Mouse (Mus musculus) stomach, embryonic 14.5 days (tissue): ENCODE measurements around the gene Prdx4. TPM values are rescaled to one million over a fixed set of nuclear protein-coding genes. Genes with fewer than 3 reads are reported as not detected.

Experiments used
- ATAC-seq: fragments of 200-750 bp; cut with Nextera tagmentation; 2 replicates; pipeline ENCODE4 v1.8.0; 2017; ENCODE audit warnings: low read depth, moderate TSS enrichment; ENCODE audit not compliant: insufficient number of reproducible peaks, insufficient read depth, low FRiP score
- H3K27ac ChIP-seq: fragments of 300-500 bp; sonication (generic); 2 replicates; pipeline ENCODE4 v1.5.1; 2014; ENCODE audit warnings: mild to moderate bottlenecking, low read length, moderate library complexity, mixed read lengths
- H3K27me3 ChIP-seq: fragments of 300-500 bp; sonication (generic); 2 replicates; pipeline ENCODE4 v1.6.1; 2014; ENCODE audit warnings: low read length, control low read depth, mixed read lengths; ENCODE audit not compliant: control insufficient read depth, insufficient read depth
- H3K36me3 ChIP-seq: fragments of 300-500 bp; sonication (generic); 2 replicates; pipeline ENCODE4 v1.6.1; 2014; ENCODE audit warnings: mild to moderate bottlenecking, control low read depth, low read length, moderate library complexity, mixed read lengths; ENCODE audit not compliant: control insufficient read depth, insufficient read depth
- H3K4me1 ChIP-seq: fragments of 300-500 bp; sonication (generic); 2 replicates; pipeline ENCODE4 v1.6.1; 2014; ENCODE audit warnings: low read length, control low read depth, mixed read lengths; ENCODE audit not compliant: control insufficient read depth, insufficient read depth
- H3K4me2 ChIP-seq: fragments of 300-500 bp; sonication (generic); replicated peaks from 2 replicates; pipeline ENCODE4 v1.6.1; 2014; ENCODE audit warnings: low read depth, low read length, control low read depth
- H3K4me3 ChIP-seq: fragments of 300-500 bp; sonication (generic); 2 replicates; pipeline ENCODE4 v1.5.1; 2014; ENCODE audit warnings: low read depth, low read length, control low read depth
- H3K9ac ChIP-seq: fragments of 300-500 bp; sonication (generic); replicated peaks from 2 replicates; pipeline ENCODE4 v1.6.1; 2014; ENCODE audit warnings: low read depth, mild to moderate bottlenecking, control low read depth, low read length, moderate library complexity, mixed read lengths
- H3K9me3 ChIP-seq: fragments of 300-500 bp; sonication (generic); 2 replicates; pipeline ENCODE4 v1.6.1; 2016; ENCODE audit warnings: low read depth, low read length, control low read depth; ENCODE audit not compliant: control insufficient read depth
- WGBS: fragments of 180-500 bp; shearing (Covaris S2); extraction: QIAGEN DNeasy Blood & Tissue Kit; methylation state at CpG from one replicate; pipeline ENCODE4 v1.1.7; 2014; 5-methylcytosine and 5-hydroxymethylcytosine counted together
- polyA plus RNA-seq: library from polyadenylated mRNA; unstranded; fragments of >200 nt; fragmentation: Nextera tagmentation; extraction: Ambion mirVana; gene quantifications from 2 replicates; pipeline ENCODE4 v1.2.1, GENCODE M21; 2014

Prdx4 gene
- polyA plus RNA-seq, 1 experiment from 2014 or later: 384 TPM

GRCm38 (mm10) chrX:155306390-155306789 lies 34.2 kb downstream of the Prdx4 start:
- no peak for ATAC-seq
- WGBS: 98% methylated on average over 2 of the region's 2 CpGs
- H3K4me2 ChIP-seq: no peak overlapping the region
- no peak overlapping the region for H3K9ac ChIP-seq
- no peaks in the 10 kb centered on the region for H3K36me3 ChIP-seq
- no peak overlapping the region for H3K4me3 ChIP-seq
- H3K27ac ChIP-seq: no peak overlapping the region
- H3K9me3 ChIP-seq: no peaks in the 10 kb centered on the region
- H3K27me3 ChIP-seq: no peaks in the 10 kb centered on the region
- no peaks in the 10 kb centered on the region for H3K4me1 ChIP-seq

GRCm38 (mm10) chrX:155280427-155281044 lies 60.0 kb downstream of the Prdx4 start:
- Histone ChIP-seq H3K4me3 (no peak overlapping the region), H3K9ac (no peak overlapping the region), H3K36me3 (no peaks in the 10 kb centered on the region), H3K27me3 (no peaks in the 10 kb centered on the region), H3K4me1 (no peaks in the 10 kb centered on the region), H3K9me3 (no peaks in the 10 kb centered on the region), H3K4me2 (no peak overlapping the region), H3K27ac (no peak overlapping the region)
- WGBS: 33% methylated on average over 1 of the region's 1 CpGs
- ATAC-seq: no peak

- Histone ChIP-seq H3K27me3 (no peaks in the 10 kb centered on the region), H3K4me1 (no peaks in the 10 kb centered on the region), H3K36me3 (no peaks in the 10 kb centered on the region), H3K9me3 (no peaks in the 10 kb centered on the region), H3K27ac (no peak overlapping the region), H3K4me3 (no peak overlapping the region), H3K4me2 (no peak overlapping the region), H3K9ac (no peak overlapping the region)
- 80% methylated on average over 4 of the region's 4 CpGs for WGBS
- no peak for ATAC-seq
Measured at GRCm38 (mm10) chrX:155278483-155278882, 62.1 kb downstream of the Prdx4 start.

Other genes with a start within 250 kb of the Prdx4 start
- gene Magea2, start 247.1 kb downstream of the Prdx4 start, polyA plus RNA-seq: not detected in 2 replicates
- gene Cldn34b2, start 212.3 kb downstream of the Prdx4 start, polyA plus RNA-seq: not detected in 2 replicates
- gene Sat1, start 124.3 kb downstream of the Prdx4 start, polyA plus RNA-seq: 154 and 163 TPM in 2 replicates
- gene Acot9, start 78.3 kb downstream of the Prdx4 start, polyA plus RNA-seq: 39.8 and 43.3 TPM in 2 replicates